17 mouse cellular contexts compared by ENCODE assay signal in the genomic region with DNA sequence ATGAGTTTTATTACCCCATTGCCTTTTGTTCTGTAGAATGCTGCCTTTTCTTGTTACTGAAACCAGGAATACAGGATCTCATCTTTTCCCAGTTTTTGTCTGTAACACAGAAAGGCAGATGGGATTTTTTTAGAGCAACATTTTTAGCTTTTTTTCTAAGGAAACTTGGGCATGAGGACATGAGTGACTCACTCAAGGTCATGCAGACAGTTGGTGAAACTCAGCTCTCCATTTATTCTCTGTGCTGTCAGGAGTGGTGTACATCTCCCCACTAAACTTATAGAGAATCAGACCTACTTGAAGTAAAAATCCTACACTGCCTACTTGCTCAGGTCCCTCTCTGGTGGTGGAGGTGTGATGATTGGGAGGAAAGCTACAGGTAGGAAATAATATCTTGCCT.
DNase-seq lines count a peak whose midpoint lies in the region.
"Had no signal": no experiment of that assay in that cellular context is flagged by ENCODE, and none has a peak within 500 bp of the region (broad histone marks: within the 10 kb centered on the region; RNA-seq: fewer than 3 reads in every experiment).

No protein-coding gene starts in this region.

- peak; percentile 10 to 68 for DNase-seq in adrenal gland, adult (ENCODE audit: inconsistent age in 2 of 2, low spot score in 1 of 2)
- DNase-seq in adrenal gland, adult 8-10 months: no peak
- DNase-seq in adrenal gland, postnatal 36 days: peak; percentile 9 to 17
- no peak for DNase-seq in adrenal gland, postnatal 4 days (ENCODE audit: low spot score in 2 of 2)
- peak; percentile 16 for DNase-seq in heart, adult 11 months
- no peak for DNase-seq in heart, adult 9 months (ENCODE audit: low spot score in 2 of 2)
- peak; percentile 61 for DNase-seq in brain, adult 2 months (ENCODE audit: low read depth, low spot score)
- DNase-seq in lung, postnatal 4 days: no peak
- DNase-seq: adrenal gland, postnatal 14 days; B cell, adult 2 months; cerebellum, adult 11 months; cerebellum, adult 18-20 months; cerebellum, adult 8-10 months; cerebellum, adult 9-11 months; cerebellum, postnatal 14 days; cerebellum, postnatal 36 days; embryo, embryonic 11 days had no signal

Comparison
In these comparisons a context has a peak if more than half of its experiments do, and no peak if none do; other contexts are left out.
1. DNase-seq: peak in adrenal gland, adult (2 of 2), adrenal gland, postnatal 36 days (2 of 2), heart, adult 11 months (single experiment) and brain, adult 2 months (single experiment); none in adrenal gland, adult 8-10 months (single experiment), adrenal gland, postnatal 4 days (0 of 2), heart, adult 9 months (0 of 2) and lung, postnatal 4 days (0 of 2).